Mouse (Mus musculus) small intestine, adult 2 months (tissue): Measurements from ENCODE around the gene Gm20388.

ENCODE experiments used
- CTCF ChIP-seq: fragments of 200-500 bp; IDR thresholded peaks from 2 replicates; pipeline ENCODE4 v1.5.1; 2012; ENCODE audit warnings: low read depth, mild to moderate bottlenecking, control low read depth, inconsistent platforms, low read length, moderate library complexity, mixed read lengths; ENCODE audit not compliant: insufficient replicate concordance, insufficient read length; ENCODE audit errors: extremely low read depth
- POLR2A ChIP-seq: fragments of 200-500 bp; IDR thresholded peaks from 2 replicates; pipeline ENCODE4 v1.6.1; 2012; ENCODE audit warnings: low read depth, mild to moderate bottlenecking, control low read depth, inconsistent platforms, low read length, moderate library complexity

DNA sequence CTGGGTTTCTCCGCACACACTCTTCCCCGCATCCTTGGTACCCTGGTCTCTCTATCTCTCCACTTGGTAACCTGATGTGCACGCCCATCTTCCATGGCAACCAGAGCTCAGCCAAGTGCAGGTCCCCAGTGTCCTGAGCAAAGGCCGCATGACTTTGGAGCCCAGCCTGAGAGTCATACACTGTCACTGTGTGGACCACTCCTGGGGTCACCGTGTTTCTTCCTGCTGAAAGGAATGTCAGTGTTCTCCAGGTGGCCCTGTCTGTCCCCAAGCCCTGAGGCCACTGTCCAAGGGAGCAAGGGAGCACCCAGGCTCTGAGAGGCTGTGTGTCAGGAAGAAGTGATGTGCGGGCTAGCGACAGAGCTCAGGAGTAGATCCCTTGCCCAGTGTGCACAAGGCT is 27.4 kb upstream of the Gm20388 start:
- TF ChIP-seq CTCF: no peak
- no peak for TF ChIP-seq POLR2A
